Mouse (Mus musculus): ENCODE results near the gene Tlr5.
A peak's percentile ranks its signal among the peaks of the same experiment; 100 is the strongest.

The Tlr5 gene

GRCm38 (mm10) chr1:182990092-182990762 lies 35.6 kb downstream of the Tlr5 start:
- DNase-seq (ENCODE audit: low spot score): no peak

GRCm38 (mm10) chr1:182991002-182991778 lies 36.6 kb downstream of the Tlr5 start:
- peak; percentile 73 for DNase-seq (ENCODE audit: low spot score)
